Mouse (Mus musculus): ENCODE results near the gene Gse1. TPM values are rescaled to one million over a fixed set of nuclear protein-coding genes. Genes with fewer than 3 reads are reported as not detected.
A peak's percentile ranks its signal among the peaks of the same experiment; 100 is the strongest.

Gene Gse1
- polyA plus RNA-seq (2014; fragmentation: Nextera tagmentation; extraction: Ambion mirVana): 18.8 and 23.9 TPM in 2 replicates

DNA sequence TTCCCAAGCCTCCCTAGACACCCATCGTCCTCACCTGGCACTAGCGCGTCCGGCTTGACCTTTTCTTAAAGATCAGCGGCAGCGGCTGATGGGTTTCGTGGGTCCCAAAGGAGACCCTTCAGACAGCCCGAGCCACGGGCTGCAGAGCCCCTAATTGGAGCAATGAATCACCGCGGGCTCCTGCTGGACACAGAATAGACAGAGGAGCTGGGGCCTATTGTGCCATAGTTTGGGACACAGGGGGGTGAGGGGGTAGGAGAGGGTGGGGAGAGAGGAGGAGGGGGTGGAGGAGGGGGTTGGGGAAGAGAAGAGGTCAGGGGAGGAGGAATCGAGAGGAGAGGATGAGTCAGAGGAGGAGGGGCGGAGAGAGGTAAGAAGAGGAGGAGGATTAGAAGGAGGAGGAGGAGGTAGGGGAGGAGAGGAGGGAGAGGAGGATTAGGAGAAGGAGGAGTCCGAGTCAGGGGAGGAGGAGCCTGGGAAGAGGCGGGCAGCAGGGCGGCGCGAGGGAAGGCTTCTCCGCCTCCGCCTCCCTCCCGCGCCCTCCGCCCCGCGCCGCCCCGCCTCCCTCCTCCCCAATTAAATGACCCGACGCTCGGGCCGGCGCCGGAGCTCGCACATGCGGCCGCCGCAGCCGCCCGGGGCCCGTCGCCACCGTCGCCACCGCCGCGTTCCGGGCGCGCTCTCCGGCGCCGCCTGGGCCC lies at the start of gene Gse1:
Gene Gse1 (plus strand): TSS at position 566 of the 701 bp plus-strand sequence.
- peak within 1 kb of the TSS; percentile 71 for H3K27ac ChIP-seq
- peaks cover 54% of the 10 kb centered on the region for H3K4me1 ChIP-seq (replicated peaks; ENCODE audit: control insufficient read depth, insufficient read depth, low read length)
- H3K4me3 ChIP-seq (replicated peaks; ENCODE audit: low read length): peak within 1 kb of the TSS; percentile 61
- DNase-seq (ENCODE audit: low spot score): peak; percentile 75
- ATAC-seq (ENCODE audit: low FRiP score): peak; percentile 72
- H3K27me3 ChIP-seq (ENCODE audit: control insufficient read depth, insufficient read depth, low read length): peaks cover 15% of the 10 kb centered on the region
- WGBS: under 1% methylated on average over 34 of the region's 52 CpGs
- H3K36me3 ChIP-seq (replicated peaks; ENCODE audit: control insufficient read depth, insufficient read depth): no peaks in the 10 kb centered on the region
- H3K9me3 ChIP-seq (ENCODE audit: control insufficient read depth, low read length): no peaks in the 10 kb centered on the region
- H3K4me2 ChIP-seq (replicated peaks): peak within 1 kb of the TSS; percentile 85
- H3K9ac ChIP-seq: peak within 1 kb of the TSS; percentile 67

DNA sequence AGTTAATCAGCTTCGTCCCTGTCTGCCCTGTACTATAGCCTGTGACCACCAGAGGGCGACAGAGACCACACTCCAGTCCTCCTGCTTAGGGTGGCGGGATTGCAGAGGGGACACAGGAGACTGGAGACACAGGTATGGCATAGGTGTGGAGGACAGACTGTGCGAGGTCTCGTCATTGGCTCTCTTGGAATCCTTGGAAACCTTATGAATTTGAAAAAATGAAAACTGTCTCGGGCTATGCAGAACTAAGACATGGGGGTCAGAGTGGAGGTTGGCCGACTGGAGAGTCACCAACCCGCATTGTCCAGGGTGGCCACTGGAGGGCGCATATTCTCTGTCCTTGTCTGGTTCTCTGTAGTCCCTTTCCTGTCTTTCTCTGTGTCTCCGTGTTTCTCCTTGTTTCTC lies 49.2 kb upstream of the Gse1 start:
- H3K4me3 ChIP-seq (replicated peaks; ENCODE audit: low read length): no peak overlapping the region
- 0% methylated on average over 10 of the region's 10 CpGs for WGBS
- peak; percentile 69 for ATAC-seq (ENCODE audit: low FRiP score)
- H3K27ac ChIP-seq: no peak overlapping the region
- H3K36me3 ChIP-seq (replicated peaks; ENCODE audit: control insufficient read depth, insufficient read depth): no peaks in the 10 kb centered on the region
- H3K4me2 ChIP-seq (replicated peaks): peak overlapping the region; percentile 43
- H3K9me3 ChIP-seq (ENCODE audit: control insufficient read depth, low read length): no peaks in the 10 kb centered on the region
- H3K27me3 ChIP-seq (ENCODE audit: control insufficient read depth, insufficient read depth, low read length): peaks cover 8% of the 10 kb centered on the region
- no peak overlapping the region for H3K9ac ChIP-seq
- DNase-seq (ENCODE audit: low spot score): peak; percentile 96
- peaks cover 31% of the 10 kb centered on the region for H3K4me1 ChIP-seq (replicated peaks; ENCODE audit: control insufficient read depth, insufficient read depth, low read length)

DNA sequence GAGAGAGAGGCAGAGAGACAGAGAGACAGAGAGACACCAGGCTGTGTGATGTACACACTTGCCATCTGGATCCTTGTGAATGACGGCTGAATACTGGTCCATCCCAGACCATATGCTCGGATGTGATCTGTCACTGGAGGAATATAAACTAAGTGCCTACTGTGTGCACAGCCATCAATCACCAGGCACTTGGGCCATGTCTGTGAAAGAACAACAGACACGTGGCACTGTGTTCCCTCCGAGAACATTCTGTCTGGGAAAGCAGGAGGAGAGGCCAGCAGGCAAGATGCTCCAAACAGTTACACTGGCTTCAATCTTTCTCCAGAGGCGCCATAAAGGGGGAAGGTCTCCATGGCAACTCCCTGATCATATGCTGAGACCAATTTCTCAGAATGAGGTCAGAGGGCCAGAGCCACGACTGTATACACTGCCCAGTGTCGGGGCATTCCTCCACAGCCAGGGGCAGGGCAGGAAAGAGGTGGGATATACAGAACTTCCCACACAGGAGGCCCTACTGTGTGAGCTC lies 47.7 kb upstream of the Gse1 start:
- Histone ChIP-seq H3K9me3 (ENCODE audit: control insufficient read depth, low read length) (no peaks in the 10 kb centered on the region), H3K36me3 (replicated peaks; ENCODE audit: control insufficient read depth, insufficient read depth) (no peaks in the 10 kb centered on the region), H3K4me3 (replicated peaks; ENCODE audit: low read length) (no peak overlapping the region), H3K27me3 (ENCODE audit: control insufficient read depth, insufficient read depth, low read length) (no peaks in the 10 kb centered on the region; the same call in 1 of the 2 replicates), H3K9ac (no peak overlapping the region), H3K4me2 (replicated peaks) (no peak overlapping the region), H3K27ac (no peak overlapping the region), H3K4me1 (replicated peaks; ENCODE audit: control insufficient read depth, insufficient read depth, low read length) (peaks cover 39% of the 10 kb centered on the region)
- DNase-seq (ENCODE audit: low spot score) (no peak), ATAC-seq (ENCODE audit: low FRiP score) (no peak)
- WGBS: 28% methylated on average over 7 of the region's 7 CpGs

DNA sequence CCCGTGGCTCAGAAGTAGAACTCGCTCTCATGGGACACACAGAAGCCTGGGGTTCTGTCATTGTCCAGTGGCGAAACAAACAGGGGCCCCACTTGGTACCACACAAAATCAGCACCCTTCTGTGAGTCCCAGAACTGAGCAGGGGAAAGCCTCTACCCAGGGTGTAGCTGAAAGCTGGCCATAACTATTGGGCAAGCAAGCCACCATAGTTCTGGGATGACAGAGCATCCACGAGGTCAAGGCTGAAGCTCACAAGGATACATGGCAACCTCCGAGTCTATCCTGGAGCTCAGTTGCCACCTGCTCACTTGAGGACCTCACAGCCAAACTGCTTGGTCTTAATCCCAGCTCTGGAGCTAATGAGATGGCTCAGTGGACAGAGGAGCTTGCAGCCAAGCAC lies 47.0 kb upstream of the Gse1 start:
- peaks cover 43% of the 10 kb centered on the region for H3K4me1 ChIP-seq (replicated peaks; ENCODE audit: control insufficient read depth, insufficient read depth, low read length)
- H3K27ac ChIP-seq: no peak overlapping the region
- H3K4me3 ChIP-seq (replicated peaks; ENCODE audit: low read length): no peak overlapping the region
- 88% methylated on average over 5 of the region's 5 CpGs for WGBS
- H3K27me3 ChIP-seq (ENCODE audit: control insufficient read depth, insufficient read depth, low read length): no peaks in the 10 kb centered on the region
- no peaks in the 10 kb centered on the region for H3K36me3 ChIP-seq (replicated peaks; ENCODE audit: control insufficient read depth, insufficient read depth)
- ATAC-seq (ENCODE audit: low FRiP score): no peak
- no peak overlapping the region for H3K4me2 ChIP-seq (replicated peaks)
- no peak overlapping the region for H3K9ac ChIP-seq
- H3K9me3 ChIP-seq (ENCODE audit: control insufficient read depth, low read length): no peaks in the 10 kb centered on the region
- no peak for DNase-seq (ENCODE audit: low spot score)

DNA sequence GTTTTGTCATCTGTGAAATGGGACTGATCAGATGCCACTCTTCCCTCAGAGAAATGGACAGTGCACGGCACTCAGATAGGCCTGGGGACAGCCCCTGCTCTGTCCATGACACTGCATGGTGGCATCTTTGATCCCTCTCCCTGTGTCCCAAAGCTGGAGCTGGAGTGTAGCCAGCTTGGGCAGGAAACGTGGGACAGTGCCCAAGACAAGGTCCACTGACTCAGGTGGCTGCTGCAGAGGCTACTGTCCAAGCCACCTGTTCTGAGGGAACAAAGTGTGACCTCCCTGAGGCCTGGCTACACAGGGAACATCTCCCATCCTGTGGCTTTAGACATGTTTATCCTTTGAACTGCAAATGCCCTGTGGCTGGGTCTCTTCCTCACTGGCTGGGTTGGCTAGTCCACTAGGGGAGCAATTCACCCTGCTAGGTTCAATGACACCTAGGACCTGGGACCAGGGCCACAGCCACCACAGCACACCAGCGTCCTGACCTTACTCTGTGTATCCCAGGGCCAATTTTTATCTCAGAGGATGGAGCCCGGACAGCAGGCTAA lies 46.3 kb upstream of the Gse1 start:
- H3K9me3 ChIP-seq (ENCODE audit: control insufficient read depth, low read length): no peaks in the 10 kb centered on the region
- no peak overlapping the region for H3K9ac ChIP-seq
- ATAC-seq (ENCODE audit: low FRiP score) (no peak), DNase-seq (ENCODE audit: low spot score) (no peak)
- H3K27ac ChIP-seq: no peak overlapping the region
- no peaks in the 10 kb centered on the region for H3K27me3 ChIP-seq (ENCODE audit: control insufficient read depth, insufficient read depth, low read length)
- H3K36me3 ChIP-seq (replicated peaks; ENCODE audit: control insufficient read depth, insufficient read depth): no peaks in the 10 kb centered on the region
- H3K4me2 ChIP-seq (replicated peaks): no peak overlapping the region
- WGBS: 84% methylated on average over 4 of the region's 4 CpGs
- peaks cover 43% of the 10 kb centered on the region for H3K4me1 ChIP-seq (replicated peaks; ENCODE audit: control insufficient read depth, insufficient read depth, low read length)
- no peak overlapping the region for H3K4me3 ChIP-seq (replicated peaks; ENCODE audit: low read length)

DNA sequence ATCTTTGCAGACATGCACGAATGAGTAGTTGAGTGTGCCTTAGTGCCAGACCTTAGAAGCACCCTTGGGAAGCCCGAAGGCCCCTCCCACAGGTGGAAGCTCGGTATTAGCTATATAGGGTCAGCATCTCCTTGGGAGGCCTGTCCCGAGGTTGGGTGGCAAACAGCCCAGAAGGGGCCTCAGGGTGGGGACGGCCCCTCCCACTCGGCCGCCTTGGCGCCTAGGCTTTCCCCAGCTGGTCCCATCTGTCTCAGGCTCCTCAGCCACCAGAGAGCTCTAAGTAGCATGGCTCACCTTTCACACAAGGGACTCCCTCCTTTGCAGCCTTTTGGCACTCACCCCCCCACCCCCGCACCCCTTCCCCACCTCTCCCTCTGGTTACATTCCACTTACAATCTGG lies 43.9 kb upstream of the Gse1 start:
- 46% methylated on average over 9 of the region's 9 CpGs for WGBS
- Histone ChIP-seq H3K4me3 (replicated peaks; ENCODE audit: low read length) (no peak overlapping the region), H3K9me3 (ENCODE audit: control insufficient read depth, low read length) (no peaks in the 10 kb centered on the region), H3K36me3 (replicated peaks; ENCODE audit: control insufficient read depth, insufficient read depth) (no peaks in the 10 kb centered on the region), H3K27me3 (ENCODE audit: control insufficient read depth, insufficient read depth, low read length) (no peaks in the 10 kb centered on the region), H3K27ac (no peak overlapping the region), H3K9ac (no peak overlapping the region), H3K4me1 (replicated peaks; ENCODE audit: control insufficient read depth, insufficient read depth, low read length) (peaks cover 24% of the 10 kb centered on the region), H3K4me2 (replicated peaks) (no peak overlapping the region)
- DNase-seq (ENCODE audit: low spot score) (no peak), ATAC-seq (ENCODE audit: low FRiP score) (no peak)

DNA sequence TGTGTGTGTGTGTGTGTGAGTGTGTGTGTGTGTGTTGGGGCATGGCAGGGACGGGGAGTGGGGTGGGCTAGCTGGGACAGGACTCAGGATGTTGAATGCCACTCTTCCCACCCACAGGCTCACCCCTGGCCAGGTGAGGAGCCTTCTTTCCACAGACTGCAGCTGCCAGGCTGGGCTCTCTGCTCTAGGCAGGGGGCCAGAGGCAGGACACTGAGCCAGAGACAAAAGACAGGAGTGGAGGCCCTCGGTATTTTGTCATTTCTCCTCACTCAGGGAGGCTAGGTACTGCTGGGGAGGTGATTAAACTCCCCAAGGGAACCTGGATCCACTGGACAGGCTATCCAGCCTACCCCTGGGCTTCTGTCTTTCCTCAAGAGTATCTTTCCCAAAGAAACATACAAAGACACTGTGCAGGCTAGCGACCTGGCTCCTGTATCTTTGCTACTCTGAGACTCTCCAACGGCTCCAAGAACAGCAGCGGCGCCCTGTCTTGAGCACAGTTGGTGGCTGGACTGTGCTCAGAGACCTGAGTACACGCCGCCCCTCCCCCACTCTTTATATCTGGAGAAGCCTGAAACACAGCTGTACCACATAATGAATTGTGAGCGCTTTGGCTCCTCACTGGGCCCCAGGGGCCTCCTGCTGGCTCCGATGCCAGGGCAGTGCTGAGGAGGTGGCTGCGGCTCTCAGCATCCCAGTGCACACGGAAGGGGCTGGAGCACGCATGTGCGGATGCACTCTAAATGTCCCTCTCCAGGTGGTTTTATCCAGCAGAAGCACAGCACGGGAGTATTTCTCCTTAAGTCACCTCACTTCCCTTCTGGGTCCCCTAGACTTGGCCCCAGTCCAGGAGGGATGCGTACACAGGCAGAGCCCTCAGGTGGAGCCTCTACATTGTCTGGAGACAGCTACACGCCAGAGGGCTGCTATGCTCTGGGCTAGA lies 43.1 kb upstream of the Gse1 start:
- no peaks in the 10 kb centered on the region for H3K9me3 ChIP-seq (ENCODE audit: control insufficient read depth, low read length)
- H3K9ac ChIP-seq: peak overlapping the region; percentile 6
- H3K4me1 ChIP-seq (replicated peaks; ENCODE audit: control insufficient read depth, insufficient read depth, low read length): peaks cover 22% of the 10 kb centered on the region
- ATAC-seq (ENCODE audit: low FRiP score): peak; percentile 70
- peak; percentile 60 for DNase-seq (ENCODE audit: low spot score)
- H3K36me3 ChIP-seq (replicated peaks; ENCODE audit: control insufficient read depth, insufficient read depth): no peaks in the 10 kb centered on the region
- WGBS: 20% methylated on average over 17 of the region's 17 CpGs
- no peak overlapping the region for H3K4me3 ChIP-seq (replicated peaks; ENCODE audit: low read length)
- peak overlapping the region; percentile 31 for H3K4me2 ChIP-seq (replicated peaks)
- no peaks in the 10 kb centered on the region for H3K27me3 ChIP-seq (ENCODE audit: control insufficient read depth, insufficient read depth, low read length)
- H3K27ac ChIP-seq: peak overlapping the region; percentile 84

DNA sequence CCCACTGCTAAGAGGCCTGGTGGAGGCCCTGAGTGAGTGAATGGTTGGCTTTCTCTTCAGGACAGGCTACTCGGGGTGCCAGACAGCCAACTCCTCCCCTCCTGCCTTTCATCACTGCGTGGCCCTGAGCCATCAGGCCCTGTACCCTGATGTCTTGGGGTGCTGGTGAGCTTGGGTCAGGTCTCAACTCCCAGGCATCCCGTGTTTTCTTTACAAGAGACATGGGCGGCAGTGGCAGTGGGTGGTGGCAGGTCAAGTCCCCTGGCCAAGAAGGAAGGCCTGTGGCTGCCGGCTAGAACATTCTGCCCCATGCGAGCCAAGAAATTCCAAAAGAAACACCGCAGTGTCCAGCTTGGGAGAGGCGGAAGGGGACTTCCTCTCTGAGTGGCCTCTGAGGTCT lies 41.8 kb upstream of the Gse1 start:
- H3K4me1 ChIP-seq (replicated peaks; ENCODE audit: control insufficient read depth, insufficient read depth, low read length): peaks cover 34% of the 10 kb centered on the region
- H3K27ac ChIP-seq: peak overlapping the region; percentile 39; the same call in 1 of the 2 replicates
- no peak for DNase-seq (ENCODE audit: low spot score)
- H3K36me3 ChIP-seq (replicated peaks; ENCODE audit: control insufficient read depth, insufficient read depth): no peaks in the 10 kb centered on the region
- no peak overlapping the region for H3K4me2 ChIP-seq (replicated peaks)
- no peaks in the 10 kb centered on the region for H3K27me3 ChIP-seq (ENCODE audit: control insufficient read depth, insufficient read depth, low read length)
- no peak overlapping the region for H3K4me3 ChIP-seq (replicated peaks; ENCODE audit: low read length)
- ATAC-seq (ENCODE audit: low FRiP score): peak; percentile 28; the same call in 1 of the 2 replicates
- no peak overlapping the region for H3K9ac ChIP-seq
- 50% methylated on average over 8 of the region's 8 CpGs for WGBS
- H3K9me3 ChIP-seq (ENCODE audit: control insufficient read depth, low read length): no peaks in the 10 kb centered on the region

DNA sequence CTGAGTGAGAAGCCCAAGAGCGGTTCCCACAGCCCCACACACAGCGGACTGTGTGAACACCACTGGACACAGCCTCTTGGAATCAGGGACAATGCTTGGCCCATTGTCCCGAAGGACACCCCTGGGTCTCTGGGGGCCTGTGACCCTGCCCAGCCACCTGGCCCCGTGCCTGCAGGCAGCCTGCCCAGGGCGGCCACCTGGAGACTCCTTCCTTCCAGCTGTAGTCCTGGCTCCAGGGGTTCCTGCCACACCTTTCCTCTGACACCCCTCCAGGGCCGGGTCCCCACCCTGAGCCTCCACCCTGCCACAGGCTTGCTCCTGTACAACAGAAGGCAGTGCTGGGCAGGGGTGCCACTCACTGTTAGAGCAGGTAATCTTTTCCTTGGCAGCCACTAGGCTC lies 39.7 kb upstream of the Gse1 start:
- Histone ChIP-seq H3K4me2 (replicated peaks) (no peak overlapping the region), H3K27me3 (ENCODE audit: control insufficient read depth, insufficient read depth, low read length) (no peaks in the 10 kb centered on the region), H3K4me3 (replicated peaks; ENCODE audit: low read length) (no peak overlapping the region), H3K9me3 (ENCODE audit: control insufficient read depth, low read length) (no peaks in the 10 kb centered on the region), H3K4me1 (replicated peaks; ENCODE audit: control insufficient read depth, insufficient read depth, low read length) (peaks cover 36% of the 10 kb centered on the region), H3K36me3 (replicated peaks; ENCODE audit: control insufficient read depth, insufficient read depth) (no peaks in the 10 kb centered on the region), H3K9ac (no peak overlapping the region), H3K27ac (no peak overlapping the region)
- DNase-seq (ENCODE audit: low spot score) (no peak), ATAC-seq (ENCODE audit: low FRiP score) (no peak)
- WGBS: 81% methylated on average over 6 of the region's 6 CpGs
